Mouse (Mus musculus) ES-Bruce4 (cell line): ENCODE data around the gene Atp13a2.

Experiments
- CTCF ChIP-seq: IDR thresholded peaks from one replicate; pipeline ENCODE4 v1.8.1; 2011; ENCODE audit warnings: low read depth, low read length
- EP300 ChIP-seq: IDR thresholded peaks from 2 replicates; pipeline ENCODE4 v1.6.1; 2011; ENCODE audit warnings: low read depth, low read length; ENCODE audit not compliant: insufficient read depth

- TF ChIP-seq CTCF = no peak
- TF ChIP-seq EP300 = no peak
These were observed 19.1 kb upstream of the Atp13a2 start for GRCm38 (mm10) chr4:140967386-140968159.
